Mouse (Mus musculus): ENCODE results near the gene Tecta. TPM values are rescaled to one million over a fixed set of nuclear protein-coding genes. Genes with fewer than 3 reads are reported as not detected.

Tecta gene
- total RNA-seq, 1 experiment from 2014 or later, result 0.40 TPM

GRCm38 (mm10) chr9:42296297-42296922 is 103.3 kb downstream of the Tecta start:
- no peak; a peak in 1 of 4 replicates for ATAC-seq (replicated peaks in 1 of 2; ENCODE audit: insufficient read depth in 1 of 2, low FRiP score in 2 of 2, low TSS enrichment in 1 of 2, low read depth in 1 of 2, poor library complexity in 2 of 2, severe bottlenecking in 2 of 2)

- no peak for ATAC-seq (replicated peaks in 1 of 2; ENCODE audit: insufficient read depth in 1 of 2, low FRiP score in 2 of 2, low TSS enrichment in 1 of 2, low read depth in 1 of 2, poor library complexity in 2 of 2, severe bottlenecking in 2 of 2)
These were observed 105.6 kb downstream of the Tecta start for GRCm38 (mm10) chr9:42294131-42294530.

GRCm38 (mm10) chr9:42293596-42293995 is 106.1 kb downstream of the Tecta start:
- ATAC-seq (replicated peaks in 1 of 2; ENCODE audit: insufficient read depth in 1 of 2, low FRiP score in 2 of 2, low TSS enrichment in 1 of 2, low read depth in 1 of 2, poor library complexity in 2 of 2, severe bottlenecking in 2 of 2), result no peak

GRCm38 (mm10) chr9:42293051-42293450 is 106.7 kb downstream of the Tecta start:
- ATAC-seq (replicated peaks in 1 of 2; ENCODE audit: insufficient read depth in 1 of 2, low FRiP score in 2 of 2, low TSS enrichment in 1 of 2, low read depth in 1 of 2, poor library complexity in 2 of 2, severe bottlenecking in 2 of 2), result no peak

GRCm38 (mm10) chr9:42279676-42280075 is 120.1 kb downstream of the Tecta start:
- ATAC-seq (replicated peaks in 1 of 2; ENCODE audit: insufficient read depth in 1 of 2, low FRiP score in 2 of 2, low TSS enrichment in 1 of 2, low read depth in 1 of 2, poor library complexity in 2 of 2, severe bottlenecking in 2 of 2), result no peak

Other genes starting within 250 kb of the Tecta start
- gene Sc5d, start 135.7 kb downstream of the Tecta start, total RNA-seq (2017), result 24.1 and 24.7 TPM in 2 replicates
- gene Tbcel, start 107.9 kb upstream of the Tecta start, total RNA-seq (2017), result 33.8 and 33.9 TPM in 2 replicates